29 mouse cellular contexts compared by ENCODE assay signal in genomic region chr14:60216125-60216524, GRCm38 (mm10). TPM values are rescaled to one million over a fixed set of nuclear protein-coding genes. Genes with fewer than 3 reads are reported as not detected.
A peak's percentile ranks its signal among the peaks of the same experiment; 100 is the strongest.
DNase-seq lines count a peak whose midpoint lies in the region; ATAC-seq lines count a peak whose summit lies in the region.
"Had no signal": no experiment of that assay in that cellular context is flagged by ENCODE, and none has a peak within 500 bp of the region (broad histone marks: within the 10 kb centered on the region; RNA-seq: fewer than 3 reads in every experiment).

No protein-coding gene starts in this region.

- 83% methylated on average over 1 of the region's 1 CpGs for WGBS in intestine, embryonic 16.5 days
- 31% methylated on average over 1 of the region's 1 CpGs for WGBS in large intestine, adult 2 months
- WGBS in stomach, embryonic 14.5 days: 66% methylated on average over 1 of the region's 1 CpGs
- WGBS in stomach, embryonic 16.5 days: 78% methylated on average over 1 of the region's 1 CpGs

- H3K4me2 ChIP-seq in intestine, embryonic 16.5 days (ENCODE audit: low read depth, low read length): no peak overlapping the region
- no peak overlapping the region for H3K4me2 ChIP-seq in stomach, embryonic 14.5 days (replicated peaks; ENCODE audit: low read depth, low read length)
- no peak overlapping the region for H3K4me2 ChIP-seq in stomach, embryonic 16.5 days (ENCODE audit: low read depth, low read length)
- H3K4me2 ChIP-seq: embryonic facial prominence, embryonic 12.5 days; forebrain, embryonic 12.5 days had no signal

- ATAC-seq in intestine, embryonic 16.5 days: peak; percentile 66
- no peak for ATAC-seq in stomach, embryonic 14.5 days (ENCODE audit: insufficient number of reproducible peaks, insufficient read depth, low FRiP score, low read depth)
- peak; percentile 78 for ATAC-seq in stomach, embryonic 16.5 days (ENCODE audit: insufficient read depth, low FRiP score)
- no peak for ATAC-seq in megakaryocyte, adult 5-6 weeks (ENCODE audit: poor library complexity, severe bottlenecking)
- ATAC-seq in erythroid progenitor cell, adult 5-6 weeks (replicated peaks; ENCODE audit: low FRiP score, poor library complexity, severe bottlenecking): no peak
- ATAC-seq: activated CD4-positive, CD25-positive, alpha-beta regulatory T cell, adult 4 months; forebrain, embryonic 14.5 days; forebrain, embryonic 16.5 days; Patski had no signal

- no peak overlapping the region for H3K27ac ChIP-seq in intestine, embryonic 16.5 days (ENCODE audit: low read length)
- peak overlapping the region; percentile 48; the same call in 1 of the 2 replicates for H3K27ac ChIP-seq in stomach, embryonic 14.5 days (ENCODE audit: low read length)
- H3K27ac ChIP-seq in stomach, embryonic 16.5 days (ENCODE audit: low read length): peak overlapping the region; percentile 60
- H3K27ac ChIP-seq: embryonic facial prominence, embryonic 10.5 days; embryonic facial prominence, embryonic 12.5 days; forebrain, embryonic 10.5 days; forebrain, embryonic 12.5 days had no signal

- DNase-seq in large intestine, adult 2 months (ENCODE audit: low read depth, low spot score): peak; percentile 61
- no peak for DNase-seq in MN1 (ENCODE audit: low spot score)
- no peak for DNase-seq in right cerebral cortex, postnatal 4 days
- DNase-seq: adrenal gland, adult 8-10 months; adrenal gland, postnatal 14 days; adrenal gland, postnatal 36 days; cerebellum, adult 11-12 months; cerebellum, adult 2 months; cerebellum, adult 9-10 months; cerebellum, postnatal 10 days; cerebellum, postnatal 25 days had no signal

- H3K9ac ChIP-seq in intestine, embryonic 16.5 days (ENCODE audit: low read depth, low read length): no peak overlapping the region
- no peak overlapping the region for H3K9ac ChIP-seq in stomach, embryonic 14.5 days (replicated peaks; ENCODE audit: low read depth, low read length)
- no peak overlapping the region for H3K9ac ChIP-seq in stomach, embryonic 16.5 days (ENCODE audit: low read length)
- H3K9ac ChIP-seq: embryonic facial prominence, embryonic 12.5 days; forebrain, embryonic 12.5 days had no signal

- peaks cover 7% of the 10 kb centered on the region; the same call in 1 of the 2 replicates for H3K4me1 ChIP-seq in intestine, embryonic 16.5 days (ENCODE audit: control insufficient read depth, insufficient read depth, low read length)
- H3K4me1 ChIP-seq in stomach, embryonic 14.5 days (ENCODE audit: control insufficient read depth, insufficient read depth, low read length): no peaks in the 10 kb centered on the region
- peaks cover 6% of the 10 kb centered on the region; the same call in 1 of the 2 replicates for H3K4me1 ChIP-seq in stomach, embryonic 16.5 days (ENCODE audit: control insufficient read depth, insufficient read depth, low read length)
- H3K4me1 ChIP-seq: embryonic facial prominence, embryonic 10.5 days; embryonic facial prominence, embryonic 12.5 days; forebrain, embryonic 10.5 days; forebrain, embryonic 12.5 days had no signal

- no peaks in the 10 kb centered on the region for H3K9me3 ChIP-seq in intestine, embryonic 16.5 days (ENCODE audit: control insufficient read depth, low read length)
- no peaks in the 10 kb centered on the region for H3K9me3 ChIP-seq in stomach, embryonic 14.5 days (ENCODE audit: control insufficient read depth, low read depth, low read length)
- H3K9me3 ChIP-seq in stomach, embryonic 16.5 days (replicated peaks; ENCODE audit: control insufficient read depth, low read length): no peaks in the 10 kb centered on the region
- H3K9me3 ChIP-seq: embryonic facial prominence, embryonic 10.5 days; embryonic facial prominence, embryonic 12.5 days; forebrain, embryonic 10.5 days; forebrain, embryonic 12.5 days had no signal

- no peaks in the 10 kb centered on the region for H3K27me3 ChIP-seq in intestine, embryonic 16.5 days (replicated peaks; ENCODE audit: control insufficient read depth, insufficient read depth, low read length)
- H3K27me3 ChIP-seq in stomach, embryonic 14.5 days (ENCODE audit: control insufficient read depth, insufficient read depth, low read length): no peaks in the 10 kb centered on the region
- no peaks in the 10 kb centered on the region for H3K27me3 ChIP-seq in stomach, embryonic 16.5 days (ENCODE audit: control insufficient read depth, insufficient read depth, low read length)
- H3K27me3 ChIP-seq: embryonic facial prominence, embryonic 12.5 days; forebrain, embryonic 12.5 days; Patski had no signal

- no peak overlapping the region for H3K4me3 ChIP-seq in intestine, embryonic 16.5 days (ENCODE audit: low read length)
- H3K4me3 ChIP-seq in stomach, embryonic 14.5 days (ENCODE audit: low read depth, low read length): no peak overlapping the region
- no peak overlapping the region for H3K4me3 ChIP-seq in stomach, embryonic 16.5 days (replicated peaks; ENCODE audit: low read length)
- H3K4me3 ChIP-seq: embryonic facial prominence, embryonic 10.5 days; embryonic facial prominence, embryonic 12.5 days; forebrain, embryonic 10.5 days; forebrain, embryonic 12.5 days had no signal

- H3K36me3 ChIP-seq in intestine, embryonic 16.5 days (ENCODE audit: control insufficient read depth, insufficient read depth, low read length): 0 out of 2 replicates have a peak, but pooled peaks cover 2% of the 10 kb centered on the region
- H3K36me3 ChIP-seq in stomach, embryonic 14.5 days (ENCODE audit: control insufficient read depth, insufficient read depth, low read length): peaks cover 16% of the 10 kb centered on the region
- H3K36me3 ChIP-seq in stomach, embryonic 16.5 days (ENCODE audit: control insufficient read depth, insufficient read depth, low read length): no peaks in the 10 kb centered on the region

RNA-seq across cellular contexts. Expression of gene Atp8a2, which starts 19.1 kb away (rescaled TPM):
- polyA plus RNA-seq in intestine, embryonic 16.5 days (2015; fragmentation: Nextera tagmentation; extraction: Ambion mirVana): 6.3 and 6.7 TPM in 2 replicates
- polyA plus RNA-seq in large intestine, adult 2 months (2012; rRNA removed): 2.4 and 2.6 TPM in 2 replicates
- 5.9 and 6.5 TPM in 2 replicates for polyA plus RNA-seq in stomach, embryonic 14.5 days (2014; fragmentation: Nextera tagmentation; extraction: Ambion mirVana)
- polyA plus RNA-seq in stomach, embryonic 16.5 days (2015; fragmentation: Nextera tagmentation; extraction: Ambion mirVana): 5.2 and 5.4 TPM in 2 replicates
- total RNA-seq in megakaryocyte, adult 5-6 weeks (2015): 0.20 and 0.41 TPM in 2 replicates
- total RNA-seq in megakaryocyte, adult 5-6 weeks (2017): 0.51 and 2.4 TPM in 2 replicates
- not detected in 2 replicates for total RNA-seq in erythroid progenitor cell, adult 5-6 weeks (2015; ENCODE audit: low replicate concordance)
- total RNA-seq in erythroid progenitor cell, adult 5-6 weeks (2017; ENCODE audit: low replicate concordance): 0.13 TPM in 1 of 2 replicates, not detected in the other
- polyA plus RNA-seq: Patski had no signal

RNA-seq across cellular contexts. Expression of gene Nupl1, which starts 35.1 kb away (rescaled TPM):
- 0.09 and 0.11 TPM in 2 replicates for polyA plus RNA-seq in intestine, embryonic 16.5 days (2015; fragmentation: Nextera tagmentation; extraction: Ambion mirVana)
- polyA plus RNA-seq in large intestine, adult 2 months (2012; rRNA removed): 0.03 TPM in 1 of 2 replicates, not detected in the other
- polyA plus RNA-seq in stomach, embryonic 14.5 days (2014; fragmentation: Nextera tagmentation; extraction: Ambion mirVana): 0.13 TPM in 1 of 2 replicates, not detected in the other
- polyA plus RNA-seq in stomach, embryonic 16.5 days (2015; fragmentation: Nextera tagmentation; extraction: Ambion mirVana): 0.08 and 0.10 TPM in 2 replicates
- not detected in 2 replicates for total RNA-seq in megakaryocyte, adult 5-6 weeks (2015)
- total RNA-seq in megakaryocyte, adult 5-6 weeks (2017): not detected in 2 replicates
- not detected in 2 replicates for total RNA-seq in erythroid progenitor cell, adult 5-6 weeks (2015; ENCODE audit: low replicate concordance)
- not detected in 2 replicates for total RNA-seq in erythroid progenitor cell, adult 5-6 weeks (2017; ENCODE audit: low replicate concordance)
- total RNA-seq: adrenal gland, adult 18-20 months; adrenal gland, postnatal 14 days; adrenal gland, postnatal 36 days; ES-E14; MEL had no signal
- polyA plus RNA-seq: C2C12; cerebellum, adult 2 months; embryonic facial prominence, embryonic 10.5 days; embryonic facial prominence, embryonic 12.5 days; embryonic facial prominence, embryonic 14.5 days; forebrain, embryonic 10.5 days; forebrain, embryonic 14.5 days; Patski had no signal

RNA-seq across cellular contexts. Expression of gene Gm49336, which starts 35.2 kb away (rescaled TPM):
- 38.9 and 39.1 TPM in 2 replicates for polyA plus RNA-seq in intestine, embryonic 16.5 days (2015; fragmentation: Nextera tagmentation; extraction: Ambion mirVana)
- polyA plus RNA-seq in large intestine, adult 2 months (2012; rRNA removed): 9.6 and 15.9 TPM in 2 replicates
- polyA plus RNA-seq in stomach, embryonic 14.5 days (2014; fragmentation: Nextera tagmentation; extraction: Ambion mirVana): 62.7 and 66.2 TPM in 2 replicates
- 49.1 and 50.5 TPM in 2 replicates for polyA plus RNA-seq in stomach, embryonic 16.5 days (2015; fragmentation: Nextera tagmentation; extraction: Ambion mirVana)
- 51.1 and 55.8 TPM in 2 replicates for total RNA-seq in megakaryocyte, adult 5-6 weeks (2015)
- total RNA-seq in megakaryocyte, adult 5-6 weeks (2017): 68.7 and 78.5 TPM in 2 replicates
- total RNA-seq in erythroid progenitor cell, adult 5-6 weeks (2015; ENCODE audit: low replicate concordance): 55.9 and 69.2 TPM in 2 replicates
- total RNA-seq in erythroid progenitor cell, adult 5-6 weeks (2017; ENCODE audit: low replicate concordance): 64.8 and 106 TPM in 2 replicates

RNA-seq across cellular contexts. Expression of gene Mtmr6, which starts 48.9 kb away (rescaled TPM):
- 25.0 and 25.3 TPM in 2 replicates for polyA plus RNA-seq in intestine, embryonic 16.5 days (2015; fragmentation: Nextera tagmentation; extraction: Ambion mirVana)
- polyA plus RNA-seq in large intestine, adult 2 months (2012; rRNA removed): 10.1 and 16.9 TPM in 2 replicates
- polyA plus RNA-seq in stomach, embryonic 14.5 days (2014; fragmentation: Nextera tagmentation; extraction: Ambion mirVana): 35.6 and 36.0 TPM in 2 replicates
- 40.9 and 46.5 TPM in 2 replicates for polyA plus RNA-seq in stomach, embryonic 16.5 days (2015; fragmentation: Nextera tagmentation; extraction: Ambion mirVana)
- 72.7 and 90.5 TPM in 2 replicates for total RNA-seq in megakaryocyte, adult 5-6 weeks (2015)
- total RNA-seq in megakaryocyte, adult 5-6 weeks (2017): 111 and 119 TPM in 2 replicates
- 6.3 and 24.5 TPM in 2 replicates for total RNA-seq in erythroid progenitor cell, adult 5-6 weeks (2015; ENCODE audit: low replicate concordance)
- total RNA-seq in erythroid progenitor cell, adult 5-6 weeks (2017; ENCODE audit: low replicate concordance): 20.0 and 24.4 TPM in 2 replicates

Comparison
In these comparisons a context has a peak if more than half of its experiments do, and no peak if none do; other contexts are left out.
1. ATAC-seq: peak in intestine, embryonic 16.5 days (single experiment) and stomach, embryonic 16.5 days (single experiment); none in stomach, embryonic 14.5 days (single experiment), megakaryocyte, adult 5-6 weeks (single experiment) and erythroid progenitor cell, adult 5-6 weeks (single experiment).